Mouse (Mus musculus) right cerebral cortex, postnatal 14 days (tissue): ENCODE data around the gene Tcn2.
"Not testable (repeated sequence)": the region's sequence is repeated elsewhere in the genome, so short reads cannot be mapped to it uniquely, and the experiment has no call there.

Experiments
- DNase-seq: peaks from one replicate; pipeline ENCODE4 v3.0.0; 2022

Tcn2 gene

GRCm38 (mm10) chr11:3925916-3926315 is 6.0 kb downstream of the Tcn2 start:
- no peak for DNase-seq

GRCm38 (mm10) chr11:3922731-3923130 is 9.2 kb downstream of the Tcn2 start:
- no peak for DNase-seq

- DNase-seq: no peak
Observed at GRCm38 (mm10) chr11:3922115-3922514, 9.8 kb downstream of the Tcn2 start.

GRCm38 (mm10) chr11:3921281-3921850 is 10.6 kb downstream of the Tcn2 start:
- DNase-seq: peak; percentile 53

GRCm38 (mm10) chr11:3920476-3920875 is 11.5 kb downstream of the Tcn2 start:
- no peak for DNase-seq

GRCm38 (mm10) chr11:3918738-3919137 is 13.2 kb downstream of the Tcn2 start:
- DNase-seq: no peak

- peak; percentile 88 for DNase-seq
Observed at GRCm38 (mm10) chr11:3914109-3914840, 17.7 kb downstream of the Tcn2 start, which contains the start of gene Slc35e4. Gene Slc35e4 (minus strand): TSS chr11:3914664.

- peak; percentile 93 for DNase-seq
Observed at GRCm38 (mm10) chr11:3913316-3914108, 18.4 kb downstream of the Tcn2 start.

- peak; percentile 43 for DNase-seq
Observed at GRCm38 (mm10) chr11:3912875-3913271, 19.1 kb downstream of the Tcn2 start.

- DNase-seq: peak; percentile 49
Observed at GRCm38 (mm10) chr11:3912100-3912874, 19.7 kb downstream of the Tcn2 start.

- not testable (repeated sequence) for DNase-seq
Observed at GRCm38 (mm10) chr11:3911440-3911839, 20.5 kb downstream of the Tcn2 start.

- DNase-seq: no peak
Observed at GRCm38 (mm10) chr11:3910513-3911310, 21.2 kb downstream of the Tcn2 start.

GRCm38 (mm10) chr11:3909236-3909635 is 22.7 kb downstream of the Tcn2 start:
- DNase-seq: no peak

- DNase-seq: no peak
Observed at GRCm38 (mm10) chr11:3905446-3905845, 26.5 kb downstream of the Tcn2 start.

- DNase-seq: no peak
Observed at GRCm38 (mm10) chr11:3904673-3905072, 27.3 kb downstream of the Tcn2 start.

GRCm38 (mm10) chr11:3903046-3903445 is 28.9 kb downstream of the Tcn2 start:
- peak; percentile 67 for DNase-seq

- DNase-seq: no peak
Observed at GRCm38 (mm10) chr11:3902516-3902915, 29.4 kb downstream of the Tcn2 start.

- DNase-seq: no peak
Observed at GRCm38 (mm10) chr11:3900296-3900695, 31.7 kb downstream of the Tcn2 start.

- no peak for DNase-seq
Observed at GRCm38 (mm10) chr11:3895933-3896332, 36.0 kb downstream of the Tcn2 start.

GRCm38 (mm10) chr11:3895458-3895857 is 36.5 kb downstream of the Tcn2 start:
- no peak for DNase-seq

- DNase-seq: peak; percentile 94
Observed at GRCm38 (mm10) chr11:3894406-3895281, 37.3 kb downstream of the Tcn2 start, which contains the start of the genes 4921536K21Rik and Dusp18. Gene 4921536K21Rik (minus strand): TSS chr11:3895098. Gene Dusp18 (plus strand): TSS chr11:3895240.
